Mouse (Mus musculus): Measurements from ENCODE around the gene Rtl5. TPM values are rescaled to one million over a fixed set of nuclear protein-coding genes. Genes with fewer than 3 reads are reported as not detected.

Rtl5 gene
- polyA plus RNA-seq, 1 experiment from 2014 or later = 10.2 TPM

DNA sequence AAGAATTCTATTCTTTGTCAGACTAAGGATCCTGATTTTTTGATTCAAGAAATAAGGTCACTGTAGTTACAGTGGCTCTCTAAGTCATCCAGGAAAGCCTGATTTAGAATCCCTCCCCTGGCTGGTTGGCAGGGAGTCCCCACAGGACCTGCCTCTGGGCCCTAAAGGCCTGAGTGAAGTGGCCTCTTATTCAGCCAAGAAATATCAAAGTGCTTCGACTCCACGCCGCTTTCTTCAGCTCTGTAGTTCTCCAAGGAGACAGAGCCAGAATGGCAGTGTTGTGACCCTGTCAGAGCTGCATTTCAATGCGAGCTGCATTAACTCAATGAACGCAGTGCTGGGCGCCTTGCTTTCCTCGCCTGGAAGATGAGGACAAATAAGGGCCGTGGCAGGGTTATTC, 38.7 kb downstream of the Rtl5 start:
- Histone ChIP-seq H3K9ac (no peak overlapping the region), H3K36me3 (replicated peaks) (no peaks in the 10 kb centered on the region), H3K4me1 (peaks cover 8% of the 10 kb centered on the region; the same call in 1 of the 2 replicates), H3K27me3 (peaks cover 50% of the 10 kb centered on the region), H3K4me2 (no peak overlapping the region), H3K4me3 (replicated peaks) (no peak overlapping the region), H3K9me3 (no peaks in the 10 kb centered on the region), H3K27ac (no peak overlapping the region)
- WGBS = 49% methylated on average over 8 of the region's 8 CpGs
- ATAC-seq (ENCODE audit: low FRiP score) = no peak

- Histone ChIP-seq H3K9ac (no peak overlapping the region), H3K36me3 (replicated peaks) (no peaks in the 10 kb centered on the region), H3K9me3 (no peaks in the 10 kb centered on the region), H3K27me3 (peaks cover 47% of the 10 kb centered on the region), H3K4me2 (no peak overlapping the region), H3K4me3 (replicated peaks) (no peak overlapping the region), H3K27ac (no peak overlapping the region), H3K4me1 (peaks cover 8% of the 10 kb centered on the region; the same call in 1 of the 2 replicates)
- no peak for ATAC-seq (ENCODE audit: low FRiP score)
- WGBS = 53% methylated on average over 6 of the region's 6 CpGs
Measured at GRCm38 (mm10) chrX:102031851-102032250, 39.3 kb downstream of the Rtl5 start.

DNA sequence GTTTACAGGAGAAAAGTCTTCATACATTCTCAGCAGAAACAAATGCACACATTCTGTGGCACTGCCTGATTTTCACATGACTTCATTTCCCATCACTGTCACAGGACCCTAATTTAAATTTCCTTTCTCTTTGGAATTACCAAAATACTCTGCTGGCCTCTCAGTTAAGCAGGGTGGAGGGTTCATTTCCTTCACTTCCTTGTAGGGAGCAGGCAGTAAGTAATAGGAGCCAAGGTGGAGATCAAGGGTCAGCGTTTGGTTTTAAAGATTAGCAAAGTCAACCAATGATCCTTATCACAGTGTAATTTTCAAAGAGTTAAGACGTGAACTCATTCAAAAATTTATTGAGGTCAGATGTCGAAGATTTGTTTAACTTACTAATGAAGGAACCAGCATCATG, 46.1 kb downstream of the Rtl5 start:
- peaks cover 62% of the 10 kb centered on the region for H3K27me3 ChIP-seq
- 83% methylated on average over 3 of the region's 3 CpGs for WGBS

DNA sequence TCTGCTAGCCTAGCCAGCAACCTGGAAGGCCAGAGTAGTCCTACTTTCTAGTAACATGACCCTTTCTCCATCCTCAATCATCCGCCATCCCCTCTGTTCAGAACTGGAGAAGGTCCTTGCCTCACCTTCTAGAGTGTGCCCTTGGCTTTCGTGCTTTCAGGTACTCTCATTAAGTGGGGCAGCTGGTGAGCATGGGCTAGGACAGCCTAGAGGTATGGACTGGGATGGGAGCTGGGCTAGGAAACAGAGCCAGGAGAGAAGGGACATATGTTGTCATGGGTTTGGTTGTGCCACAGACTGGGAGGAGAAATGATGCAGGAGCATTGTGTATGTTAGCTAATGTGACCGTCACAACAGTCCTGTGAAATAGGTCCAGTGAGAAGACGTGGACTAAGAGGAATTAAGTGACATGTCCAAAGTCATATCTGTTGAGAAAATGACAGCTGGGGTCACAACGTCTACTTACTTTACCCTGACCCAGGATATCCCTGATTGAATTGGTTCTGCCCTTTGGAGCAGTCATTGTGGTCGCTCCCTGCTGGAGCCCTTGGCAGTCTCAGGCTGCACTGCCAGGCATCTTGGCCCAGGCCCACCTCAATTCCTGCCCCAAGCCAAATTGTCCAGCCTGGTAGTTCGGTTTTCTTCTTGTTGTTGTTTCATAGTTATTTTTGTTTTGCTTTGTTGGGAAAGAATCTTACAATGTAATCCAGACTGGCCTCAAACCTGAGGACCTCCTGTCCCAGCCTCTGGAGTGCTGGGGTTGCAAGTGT, 51.4 kb downstream of the Rtl5 start:
- 80% methylated on average over 7 of the region's 7 CpGs for WGBS
- Histone ChIP-seq H3K9ac (no peak overlapping the region), H3K4me3 (replicated peaks) (no peak overlapping the region), H3K4me2 (no peak overlapping the region), H3K36me3 (replicated peaks) (no peaks in the 10 kb centered on the region), H3K9me3 (no peaks in the 10 kb centered on the region), H3K27me3 (peaks cover 75% of the 10 kb centered on the region), H3K4me1 (no peaks in the 10 kb centered on the region), H3K27ac (no peak overlapping the region)
- ATAC-seq (ENCODE audit: low FRiP score) = no peak

More for the DNA sequence above, 46.1 kb downstream of the Rtl5 start:
- no peak overlapping the region for H3K4me3 ChIP-seq (replicated peaks)
- H3K9ac ChIP-seq = no peak overlapping the region
- no peak overlapping the region for H3K27ac ChIP-seq
- no peaks in the 10 kb centered on the region for H3K4me1 ChIP-seq
- H3K4me2 ChIP-seq = no peak overlapping the region
- H3K9me3 ChIP-seq = no peaks in the 10 kb centered on the region
- no peaks in the 10 kb centered on the region for H3K36me3 ChIP-seq (replicated peaks)
- no peak for ATAC-seq (ENCODE audit: low FRiP score)

DNA sequence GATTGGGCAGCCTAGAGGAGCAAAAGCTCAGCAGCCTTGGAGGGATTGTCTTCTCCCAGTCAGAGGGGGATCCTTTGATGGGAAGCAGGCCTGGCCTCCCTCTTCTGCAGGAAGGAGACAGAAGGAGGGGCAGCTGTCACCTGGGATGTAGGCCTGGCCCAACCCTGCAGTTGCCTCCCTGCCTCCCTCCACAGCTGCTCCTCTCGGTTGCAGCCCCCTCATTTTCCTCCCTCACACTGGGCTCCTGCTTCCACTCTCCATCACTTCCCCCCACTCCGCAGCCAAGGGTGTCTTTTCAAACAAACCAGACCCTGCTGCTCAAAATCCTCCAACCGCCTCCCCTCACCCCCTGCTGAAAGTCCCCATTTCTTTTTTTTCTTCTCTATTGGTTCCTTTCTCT, 52.2 kb downstream of the Rtl5 start:
- H3K27me3 ChIP-seq = peaks cover 82% of the 10 kb centered on the region
- H3K27ac ChIP-seq = no peak overlapping the region

GRCm38 (mm10) chrX:102017213-102017923, 53.7 kb downstream of the Rtl5 start:
- Histone ChIP-seq H3K27ac (no peak overlapping the region), H3K4me2 (no peak overlapping the region), H3K4me3 (replicated peaks) (no peak overlapping the region), H3K9ac (no peak overlapping the region), H3K9me3 (no peaks in the 10 kb centered on the region), H3K36me3 (replicated peaks) (no peaks in the 10 kb centered on the region), H3K27me3 (peaks cover 75% of the 10 kb centered on the region), H3K4me1 (no peaks in the 10 kb centered on the region)
- 44% methylated on average over 9 of the region's 9 CpGs for WGBS
- no peak for ATAC-seq (ENCODE audit: low FRiP score)

More for the DNA sequence above, 52.2 kb downstream of the Rtl5 start:
- Histone ChIP-seq H3K4me1 (no peaks in the 10 kb centered on the region), H3K9ac (no peak overlapping the region), H3K36me3 (replicated peaks) (no peaks in the 10 kb centered on the region), H3K4me3 (replicated peaks) (no peak overlapping the region), H3K9me3 (no peaks in the 10 kb centered on the region), H3K4me2 (no peak overlapping the region)
- no peak for ATAC-seq (ENCODE audit: low FRiP score)
- 39% methylated on average over 3 of the region's 3 CpGs for WGBS

Other genes starting within 250 kb of the Rtl5 start
- 8.2 and 9.0 TPM in 2 replicates for gene Nhsl2, start 221.9 kb downstream of the Rtl5 start, polyA plus RNA-seq (2016; fragmentation: Nextera tagmentation; extraction: Ambion mirVana)
- gene Pin4, start 48.1 kb upstream of the Rtl5 start, polyA plus RNA-seq (2016; fragmentation: Nextera tagmentation; extraction: Ambion mirVana) = 82.2 and 84.4 TPM in 2 replicates
- gene Ercc6l, start 85.8 kb upstream of the Rtl5 start, polyA plus RNA-seq (2016; fragmentation: Nextera tagmentation; extraction: Ambion mirVana) = 17.9 and 18.5 TPM in 2 replicates
- 531 and 555 TPM in 2 replicates for gene Rps4x, start 118.1 kb upstream of the Rtl5 start, polyA plus RNA-seq (2016; fragmentation: Nextera tagmentation; extraction: Ambion mirVana)
- 9.8 and 10.4 TPM in 2 replicates for gene Cited1, start 180.9 kb upstream of the Rtl5 start, polyA plus RNA-seq (2016; fragmentation: Nextera tagmentation; extraction: Ambion mirVana)

All from forebrain, embryonic 12.5 days (tissue).